Mouse (Mus musculus): ENCODE measurements around the gene Prmt1.
A peak's percentile ranks its signal among the peaks of the same experiment; 100 is the strongest.
"Not testable (repeated sequence)": the region's sequence is repeated elsewhere in the genome, so short reads cannot be mapped to it uniquely, and the experiment has no call there.

The Prmt1 gene

DNA sequence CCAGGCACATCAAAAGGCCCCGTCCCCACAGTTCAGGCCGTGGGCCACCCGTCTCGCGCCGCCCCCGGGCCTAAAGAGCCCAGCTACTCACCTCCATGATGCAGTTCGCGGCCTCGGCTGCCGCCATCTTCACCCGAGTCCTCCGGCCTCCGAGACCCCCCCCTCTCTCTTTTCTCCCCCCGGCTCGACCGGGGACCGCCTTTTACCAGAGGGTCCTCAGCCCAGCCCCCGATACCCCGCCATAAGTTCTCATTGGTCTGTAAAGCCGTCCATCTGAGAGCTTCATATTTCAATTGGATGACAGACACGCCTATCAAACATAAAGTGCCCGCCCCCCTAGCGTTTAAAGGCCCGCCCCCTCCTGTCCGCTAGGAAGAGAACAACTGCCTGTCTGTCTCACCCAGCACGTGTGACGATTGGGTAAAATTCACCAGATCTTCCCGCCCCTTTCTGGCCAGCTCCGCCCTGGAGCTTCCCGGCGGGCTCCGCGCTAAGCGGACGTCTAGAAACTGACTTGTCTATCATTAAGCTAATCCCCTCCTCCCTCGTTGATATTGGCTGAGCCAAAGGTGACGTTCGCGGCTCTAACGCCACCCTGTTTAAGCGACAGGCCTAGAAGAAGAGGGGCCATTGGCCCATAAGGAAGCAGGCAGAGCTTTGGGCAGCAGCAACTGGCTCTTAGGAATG is at the start of gene Prmt1:
Gene Prmt1 (minus strand): TSS at position 377 of the 687 bp plus-strand sequence.
- DNase-seq (ENCODE audit: low read depth, low spot score), result peak; percentile 99

DNA sequence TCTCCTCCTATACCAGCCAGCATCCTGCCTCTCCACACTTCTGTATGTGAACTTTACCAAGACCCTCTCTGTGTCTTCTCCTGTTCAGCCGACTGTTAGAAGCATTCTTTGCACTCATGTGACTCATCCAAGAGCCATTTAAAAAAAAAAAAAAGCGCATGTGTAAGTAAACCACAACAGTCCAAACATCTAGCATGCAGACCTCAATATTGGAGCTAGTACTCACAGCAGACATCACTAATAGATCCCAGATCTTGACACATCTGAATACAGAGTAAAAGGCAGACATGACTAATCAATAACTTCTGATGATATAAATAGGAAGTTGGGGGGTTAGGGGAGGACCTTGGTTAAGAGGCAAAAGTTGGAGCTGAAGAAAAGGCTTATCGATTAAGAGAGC is 49.3 kb upstream of the Prmt1 start:
- no peak for DNase-seq (ENCODE audit: low read depth, low spot score)

DNA sequence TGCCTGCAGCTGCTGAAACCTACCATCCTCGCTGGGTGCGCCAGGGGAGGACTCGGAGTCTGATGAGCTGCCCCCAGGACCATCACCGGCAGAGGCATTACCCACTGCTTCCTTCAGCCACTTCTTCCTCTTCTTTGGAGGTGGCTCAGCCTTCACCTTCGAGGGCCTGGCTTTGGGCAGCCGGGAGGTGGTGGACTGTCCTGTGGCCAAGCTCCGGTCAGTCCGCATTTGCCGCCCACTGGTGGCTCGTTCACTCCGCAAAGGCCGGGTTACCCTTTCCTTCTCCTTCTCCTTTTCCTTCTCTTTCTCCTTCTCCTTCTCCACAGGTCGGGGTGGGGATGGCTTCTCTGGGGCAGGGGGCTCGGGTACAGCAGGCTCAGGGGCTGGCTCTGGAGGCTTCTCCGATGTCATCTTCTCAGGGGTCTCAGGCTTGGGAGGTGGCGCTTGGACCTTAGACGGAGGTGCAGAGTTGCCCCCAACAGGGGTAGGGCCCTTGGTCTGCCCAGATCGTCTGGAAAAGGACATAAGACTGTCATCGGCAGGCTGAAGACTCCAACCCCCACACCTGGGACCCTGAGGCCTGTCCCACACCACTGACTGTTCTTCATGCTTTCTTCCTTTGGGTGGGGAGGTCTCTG is 47.5 kb upstream of the Prmt1 start:
- no peak for DNase-seq (ENCODE audit: low read depth, low spot score)

DNA sequence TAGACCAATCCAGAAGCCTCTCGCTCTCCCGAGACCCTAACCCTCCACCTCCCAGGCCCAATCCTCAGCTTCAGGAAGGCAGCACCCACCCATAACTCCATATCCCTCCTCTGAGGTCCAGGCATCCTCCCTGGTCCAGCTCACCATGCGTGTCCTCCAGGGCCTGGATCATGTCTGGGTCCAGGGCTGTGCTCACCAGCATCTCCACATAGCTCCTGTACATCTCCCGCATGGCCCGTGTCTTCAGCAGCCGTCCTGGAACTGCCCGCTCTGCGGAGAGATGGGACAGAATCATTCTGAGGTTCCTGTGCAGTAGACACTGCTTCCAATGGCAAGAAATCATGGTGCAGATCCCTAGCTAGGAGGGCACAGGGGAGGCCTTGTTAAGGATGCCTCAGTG is 44.5 kb upstream of the Prmt1 start:
- DNase-seq (ENCODE audit: low read depth, low spot score), result no peak

DNA sequence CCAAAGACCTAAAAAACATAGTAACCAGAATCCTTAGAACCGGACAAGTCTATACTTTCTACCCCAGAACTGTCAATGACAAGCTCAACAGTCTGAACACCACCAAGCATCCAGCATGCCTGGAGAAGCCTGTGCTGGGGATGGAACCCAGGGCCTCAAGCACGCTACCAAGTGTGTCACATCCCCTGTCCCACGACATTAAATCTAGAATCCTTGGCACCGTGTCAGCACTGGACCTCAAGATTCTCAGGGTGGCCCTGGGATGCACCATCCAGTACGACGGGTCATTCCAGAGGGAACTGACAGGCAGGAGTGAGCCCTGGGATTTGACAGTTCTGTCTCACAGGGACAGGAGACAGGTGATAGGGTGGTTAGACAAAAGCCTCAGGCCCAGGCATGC is 43.6 kb upstream of the Prmt1 start:
- no peak for DNase-seq (ENCODE audit: low read depth, low spot score)

DNA sequence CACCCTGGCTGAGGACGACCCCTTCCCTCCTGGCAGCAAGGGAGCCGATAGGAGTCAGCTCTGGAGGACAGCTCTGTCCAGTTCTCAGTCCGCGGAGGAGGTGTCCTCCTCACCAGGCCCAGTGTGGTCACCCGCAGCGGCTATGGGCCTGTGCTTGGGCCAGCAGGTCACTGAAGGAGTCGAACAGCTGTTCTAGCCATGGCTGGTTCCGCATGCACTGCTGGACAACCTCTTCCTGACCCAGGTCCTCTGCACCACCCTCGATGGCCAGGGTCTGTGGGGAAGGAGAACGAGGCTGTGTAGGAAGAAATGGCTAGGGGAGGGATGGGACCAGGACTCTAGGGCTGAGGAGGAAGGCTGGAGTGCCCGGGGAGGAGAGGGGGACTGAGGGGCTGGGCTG is 42.0 kb upstream of the Prmt1 start:
- DNase-seq (ENCODE audit: low read depth, low spot score), result no peak

DNA sequence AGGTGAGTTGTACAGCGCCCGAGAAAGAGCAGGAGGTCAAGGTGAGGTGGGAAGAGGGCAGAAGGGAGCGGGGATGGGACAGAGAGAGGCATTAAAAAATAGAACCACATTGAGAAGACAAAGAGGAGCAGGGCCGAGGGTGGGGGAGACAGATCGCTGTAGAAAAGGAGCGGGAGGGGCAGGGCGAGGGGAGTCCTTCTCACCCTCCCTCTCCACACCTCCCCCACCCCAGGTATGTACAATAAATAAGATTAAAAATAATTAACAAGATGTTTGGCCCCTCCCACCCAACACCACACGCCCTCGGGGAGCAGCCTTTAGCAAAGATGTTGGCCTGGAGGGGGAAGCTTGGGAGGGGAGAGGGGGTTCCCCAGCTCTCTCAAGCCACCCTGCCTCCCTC is 41.4 kb upstream of the Prmt1 start:
- DNase-seq (ENCODE audit: low read depth, low spot score), result no peak

DNA sequence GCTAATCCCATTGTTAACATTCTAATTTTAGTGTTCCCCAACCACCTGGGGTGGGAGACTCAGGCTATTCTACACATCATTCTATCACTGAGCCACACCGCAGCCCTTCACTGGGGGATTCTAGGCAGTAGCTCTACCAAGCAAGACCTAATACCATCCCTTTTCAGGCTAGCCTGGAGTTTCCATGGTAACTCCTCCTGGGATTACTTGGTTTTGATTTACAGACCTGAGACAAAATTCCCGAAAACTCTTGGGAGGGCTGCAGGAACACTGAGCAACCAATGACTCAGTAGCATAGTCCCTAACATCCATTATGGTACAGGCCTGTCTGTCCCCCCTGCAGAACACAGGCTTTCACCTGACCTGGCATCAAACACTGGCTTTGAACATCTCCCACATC is 39.9 kb upstream of the Prmt1 start:
- no peak for DNase-seq (ENCODE audit: low read depth, low spot score)

DNA sequence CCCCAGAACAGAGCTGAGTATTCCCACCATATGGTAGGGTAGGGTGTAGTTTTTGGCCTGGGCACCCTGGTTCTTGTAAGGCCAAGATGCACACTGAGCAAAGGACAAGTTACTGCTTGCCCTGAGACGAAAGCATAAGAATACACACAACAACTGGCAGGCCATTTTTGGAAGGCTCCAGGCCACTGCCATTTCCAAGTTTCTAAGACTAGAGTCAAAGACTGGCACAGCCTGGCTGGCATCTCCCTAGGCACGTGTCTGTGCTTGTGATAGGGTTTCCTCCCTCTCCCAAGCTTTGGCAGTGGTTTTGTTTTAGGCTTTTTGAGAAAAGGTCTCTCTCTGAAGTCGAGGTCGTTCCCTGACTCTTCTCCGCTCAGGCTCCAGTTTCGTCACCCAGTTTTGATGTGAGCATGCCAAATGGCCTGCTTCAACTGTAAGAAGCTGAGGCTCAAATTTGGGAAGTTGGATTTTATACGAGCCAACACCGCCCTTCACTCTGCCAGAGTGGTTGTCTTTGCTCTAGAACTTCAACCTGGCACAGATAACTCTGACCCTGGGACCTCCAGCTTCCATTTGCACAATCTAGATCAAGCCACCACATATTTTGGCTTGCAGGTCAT is 39.3 kb upstream of the Prmt1 start:
- DNase-seq (ENCODE audit: low read depth, low spot score), result no peak

DNA sequence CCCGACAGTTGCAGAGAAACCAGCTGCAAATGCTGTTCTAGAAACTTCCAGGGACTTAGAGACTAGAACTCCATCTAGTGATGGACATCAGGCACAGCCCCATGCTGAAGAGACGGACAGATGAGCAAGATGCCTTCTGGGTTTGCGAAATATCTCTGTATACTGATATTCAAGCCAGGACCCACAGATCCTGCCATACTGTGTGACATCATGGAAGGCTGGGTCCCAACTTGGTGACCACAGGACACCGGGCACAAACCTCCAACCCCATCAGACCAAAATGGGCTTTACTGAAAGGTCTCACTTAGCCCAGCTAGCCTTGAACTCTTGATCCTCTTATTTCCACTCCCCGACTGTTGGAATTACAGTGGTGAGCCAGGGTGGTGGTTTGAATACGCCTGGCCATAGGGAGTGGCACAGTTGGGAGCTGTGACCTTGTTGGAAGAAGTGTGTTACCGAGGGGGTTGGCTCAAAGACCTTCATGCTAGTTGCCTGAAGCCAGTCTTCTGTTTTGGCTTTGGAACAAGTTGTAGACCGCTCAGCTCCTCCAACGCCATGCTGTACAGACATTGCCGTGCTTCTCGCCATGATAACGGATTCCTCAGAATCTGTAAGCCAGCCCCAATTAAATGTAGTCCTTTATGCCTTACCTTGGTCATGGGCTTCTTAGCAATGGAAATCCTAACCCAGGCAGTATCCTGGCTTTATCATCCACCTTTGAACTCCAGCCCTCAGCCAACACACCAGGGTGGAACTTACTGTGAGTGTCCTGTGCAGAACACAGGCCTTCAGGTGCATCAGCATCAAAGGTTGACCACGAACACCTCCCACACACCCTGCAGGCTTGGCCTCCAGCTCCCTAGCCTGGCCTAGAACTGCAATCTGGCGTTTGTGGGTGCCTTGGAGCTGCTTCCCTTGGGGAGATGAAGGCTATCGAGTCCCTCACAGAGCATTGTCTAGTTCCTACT is 38.2 kb upstream of the Prmt1 start:
- DNase-seq (ENCODE audit: low read depth, low spot score), result no peak

DNA sequence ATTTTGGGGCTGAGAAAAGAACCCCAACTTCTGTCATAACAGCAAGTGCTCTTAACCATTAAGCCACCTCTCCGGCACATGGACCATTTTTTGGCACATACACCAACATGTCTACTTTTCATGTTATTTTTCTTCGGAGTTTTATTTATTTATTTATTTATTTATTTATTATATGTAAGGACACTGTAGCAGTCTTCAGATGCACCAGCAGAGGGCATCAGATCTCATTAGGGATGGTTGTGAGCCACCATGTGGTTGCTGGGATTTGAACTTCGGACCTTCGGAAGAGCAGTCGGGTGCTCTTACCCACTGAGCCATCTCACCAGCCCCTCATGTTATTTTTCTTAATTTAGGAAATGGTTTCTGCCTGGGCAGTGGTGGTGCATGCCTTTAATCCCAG is 37.3 kb upstream of the Prmt1 start:
- not testable (repeated sequence) for DNase-seq (ENCODE audit: low read depth, low spot score)

DNA sequence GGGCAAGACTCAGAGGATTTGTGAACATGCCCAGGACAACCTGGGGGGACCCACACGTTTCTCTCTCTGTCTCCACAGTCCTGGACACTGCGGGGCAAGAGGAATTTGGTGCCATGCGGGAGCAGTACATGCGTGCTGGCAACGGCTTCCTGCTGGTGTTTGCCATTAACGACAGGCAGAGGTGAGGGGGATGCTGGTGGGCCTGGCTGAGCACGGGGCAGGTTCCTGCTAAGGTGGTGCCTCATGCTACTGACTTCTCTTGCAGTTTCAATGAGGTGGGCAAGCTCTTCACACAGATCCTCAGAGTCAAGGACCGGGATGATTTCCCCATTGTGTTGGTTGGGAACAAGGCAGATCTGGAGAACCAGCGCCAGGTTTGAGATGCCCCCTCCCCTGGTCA is 33.9 kb upstream of the Prmt1 start:
- no peak for DNase-seq (ENCODE audit: low read depth, low spot score)

DNA sequence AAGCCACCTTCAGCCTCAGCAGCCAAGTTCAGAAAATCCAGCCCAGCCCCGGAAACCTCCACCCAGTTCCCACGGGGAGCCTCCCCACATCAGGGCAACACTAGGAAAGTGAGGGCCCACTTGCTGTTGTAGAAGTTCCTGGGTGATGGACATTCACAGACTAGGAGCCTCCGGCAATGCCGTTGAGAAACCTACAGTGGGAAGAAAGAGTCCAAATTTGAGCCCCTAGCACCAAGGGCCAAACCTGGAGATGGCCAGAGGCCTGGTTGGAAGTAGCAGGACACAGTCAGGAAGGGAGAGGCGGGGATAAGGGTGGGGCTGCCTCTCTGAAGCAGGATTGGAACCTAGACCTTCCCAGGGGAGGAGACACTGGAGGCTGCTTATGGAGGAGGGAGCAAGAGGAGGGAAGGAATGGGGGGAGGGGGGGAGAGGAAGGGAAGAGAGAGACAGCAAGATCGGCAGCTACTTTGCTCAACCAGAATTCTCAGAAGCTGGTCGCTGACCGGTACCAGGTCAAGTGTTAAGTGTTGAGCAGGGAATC is 32.7 kb upstream of the Prmt1 start:
- DNase-seq (ENCODE audit: low read depth, low spot score), result no peak

DNA sequence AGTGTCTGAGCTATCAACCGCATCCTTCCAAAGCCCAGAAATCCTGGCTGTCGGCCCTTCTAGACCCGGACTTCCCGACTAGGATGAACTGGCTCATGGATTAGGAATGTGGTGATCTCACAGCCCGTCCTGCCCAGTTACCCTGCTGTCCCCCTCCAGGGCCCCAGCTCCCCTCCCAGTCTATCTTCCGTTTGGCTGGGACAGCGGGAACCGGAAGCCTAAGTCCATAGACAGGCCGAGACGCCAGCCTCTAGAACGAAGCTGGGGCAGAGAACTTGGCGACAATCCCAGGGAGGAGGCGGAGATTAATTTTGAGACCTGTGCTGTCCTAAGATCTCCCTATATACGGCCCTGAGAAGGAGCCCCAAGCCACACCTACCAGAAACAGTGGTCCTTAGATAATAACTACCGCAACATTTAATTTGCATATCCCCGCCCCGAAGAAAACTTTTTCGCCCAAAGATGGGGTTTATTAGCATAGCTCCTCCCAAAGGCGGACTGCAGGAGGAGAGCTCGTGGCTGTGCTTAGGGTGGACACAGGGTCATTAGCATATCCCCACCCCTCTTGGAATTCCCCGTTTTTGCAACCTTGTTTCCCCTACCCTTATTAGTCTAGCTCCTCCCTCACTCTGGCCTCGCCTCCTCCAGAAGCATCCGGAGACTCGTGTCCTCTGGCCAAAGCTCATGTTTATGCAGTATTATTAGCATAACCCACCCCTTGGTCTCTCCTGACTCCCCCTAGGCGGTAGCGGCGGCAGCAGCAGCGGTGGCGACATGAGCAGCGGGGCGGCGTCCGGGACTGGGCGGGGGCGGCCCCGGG is 31.1 kb upstream of the Prmt1 start, which contains the start of gene Rras:
Gene Rras (plus strand): TSS at position 720 of the 820 bp plus-strand sequence.
- peak; percentile 100 for DNase-seq (ENCODE audit: low read depth, low spot score)

DNA sequence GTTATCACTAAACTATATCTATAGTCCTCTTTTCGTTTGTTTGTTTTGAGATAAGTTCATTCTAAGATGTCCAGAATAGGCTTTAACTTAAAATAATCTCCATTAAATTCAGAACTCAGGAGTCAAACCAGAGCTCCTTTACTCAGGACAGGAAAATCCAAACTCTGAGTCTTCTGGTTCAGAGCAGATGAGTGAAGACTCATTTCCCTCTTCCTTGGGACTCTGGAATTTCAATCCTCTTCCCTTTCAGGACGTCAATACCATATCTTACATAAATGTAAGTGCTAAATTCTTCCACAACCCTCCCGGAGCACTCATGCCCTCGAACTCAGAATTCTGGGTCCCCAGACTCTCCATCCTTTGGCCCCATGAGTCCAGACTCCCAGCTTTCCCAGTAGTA is 30.4 kb upstream of the Prmt1 start:
- DNase-seq (ENCODE audit: low read depth, low spot score), result peak; percentile 55

DNA sequence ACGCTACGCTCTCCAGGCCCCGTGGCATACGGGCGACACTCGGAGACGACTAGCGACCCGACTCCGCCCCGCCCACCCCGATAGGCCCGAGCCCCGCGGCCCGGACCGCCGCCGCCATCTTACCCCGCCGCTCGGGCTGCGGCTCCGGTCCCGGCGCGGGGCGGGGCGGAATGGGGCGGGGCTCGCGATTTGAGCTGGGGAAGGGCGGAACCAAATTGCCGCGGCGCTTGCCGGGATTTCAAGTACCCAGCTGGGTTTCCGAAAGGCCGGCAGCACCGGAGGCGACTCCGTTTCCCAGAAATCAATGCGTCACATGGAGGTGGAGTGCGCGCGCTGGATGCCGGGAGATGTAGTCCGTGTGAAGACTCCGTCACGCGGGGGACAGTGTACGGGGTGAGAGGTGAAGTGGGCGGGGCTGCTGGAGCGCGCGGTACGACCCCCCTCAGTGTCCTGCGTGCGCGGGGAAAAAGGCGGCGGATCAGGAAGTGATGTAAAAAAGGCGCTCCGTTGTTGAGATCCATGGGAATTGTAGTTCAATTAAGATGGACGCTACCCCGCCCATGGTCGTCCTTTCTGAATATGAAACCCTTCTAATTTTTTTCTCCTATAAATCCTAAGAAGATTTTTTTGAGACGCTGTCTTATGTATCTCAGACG is 29.7 kb upstream of the Prmt1 start, which contains the start of gene Scaf1:
Gene Scaf1 (minus strand): TSS at position 407 of the 656 bp plus-strand sequence.
- peak; percentile 100 for DNase-seq (ENCODE audit: low read depth, low spot score)

DNA sequence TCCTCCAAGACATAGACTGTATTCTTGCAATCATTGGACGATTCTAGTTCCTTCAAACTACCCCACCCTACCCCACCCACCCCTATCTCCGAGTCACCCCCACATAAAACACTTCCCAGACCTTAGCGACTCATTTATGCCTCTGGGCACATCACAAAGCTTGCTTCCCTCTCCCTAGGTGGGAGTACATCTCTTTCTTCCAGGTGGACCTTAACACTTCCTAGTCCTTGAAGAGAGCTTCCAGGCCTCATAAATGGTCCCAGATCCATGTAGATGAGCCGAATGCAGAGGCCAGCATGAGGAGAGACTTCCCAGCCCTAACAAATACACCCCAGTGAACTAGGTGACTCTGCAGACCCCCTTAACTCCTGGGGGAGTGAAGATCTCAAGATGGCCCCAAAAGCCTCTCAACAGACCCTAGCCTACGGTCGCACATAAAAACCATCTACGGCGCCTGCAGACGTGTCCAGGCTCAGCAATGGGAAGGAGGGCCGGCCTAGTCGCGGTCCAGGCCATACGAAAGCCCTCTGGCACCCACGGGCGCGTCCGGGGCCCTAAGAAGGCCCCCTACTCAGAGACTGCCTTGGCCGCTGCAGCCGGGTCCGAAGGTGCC is 29.1 kb upstream of the Prmt1 start:
- DNase-seq (ENCODE audit: low read depth, low spot score), result no peak

DNA sequence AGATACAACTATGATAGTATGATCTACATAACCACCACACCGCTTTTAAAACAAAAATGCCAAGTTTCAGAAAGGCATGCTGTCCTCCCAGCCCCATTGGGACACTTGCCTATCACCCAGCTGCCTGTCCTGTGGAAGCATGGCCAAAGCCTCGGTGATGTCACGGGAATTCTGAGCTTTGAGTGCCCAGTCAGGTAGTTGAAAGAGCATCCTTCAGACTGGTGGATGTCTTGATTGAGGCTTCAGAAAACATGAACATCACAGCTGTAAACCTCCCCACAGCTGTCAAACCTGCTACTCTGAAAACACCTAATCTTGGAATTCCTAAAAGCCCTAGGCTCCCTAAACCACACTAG is 27.7 kb upstream of the Prmt1 start:
- DNase-seq (ENCODE audit: low read depth, low spot score), result no peak

DNA sequence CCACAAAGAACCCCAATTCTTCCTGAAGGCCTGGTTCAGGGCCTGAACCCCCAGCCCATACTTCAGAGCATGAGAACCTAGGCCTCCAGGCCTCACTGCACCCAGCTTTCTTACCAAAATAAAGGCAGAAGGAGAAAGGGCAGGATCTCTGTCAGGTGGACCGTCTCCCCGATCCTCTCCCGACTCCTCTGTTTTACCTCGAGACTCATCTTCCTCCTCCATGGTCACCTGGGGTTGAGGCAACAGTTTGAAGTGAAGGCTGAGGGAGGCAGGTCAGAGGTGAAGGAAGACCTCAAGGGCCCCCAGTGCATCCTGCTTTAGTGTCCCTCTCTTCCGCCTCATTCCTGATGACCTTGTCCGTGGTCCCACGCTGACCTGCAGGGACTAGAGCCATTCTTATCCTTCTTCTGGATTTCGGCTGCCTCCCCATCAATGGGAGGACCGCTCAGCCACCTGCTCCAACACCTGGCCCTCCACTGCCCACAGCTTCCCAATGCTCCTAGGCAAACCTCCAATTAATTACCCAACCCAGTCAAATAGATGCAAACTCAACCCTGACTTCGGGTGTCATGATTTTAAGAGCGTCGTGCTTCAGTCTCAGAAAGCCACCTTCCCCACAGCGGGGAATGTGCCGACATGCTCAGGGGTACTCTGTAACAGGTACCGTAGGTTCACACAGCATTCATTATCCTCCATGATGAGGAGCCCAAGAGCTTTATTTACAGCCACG is 27.2 kb upstream of the Prmt1 start:
- DNase-seq (ENCODE audit: low read depth, low spot score), result no peak

Measured in A20 (cell line).